Mouse (Mus musculus): ENCODE results near the gene S100a4. TPM values are rescaled to one million over a fixed set of nuclear protein-coding genes. Genes with fewer than 3 reads are reported as not detected.

S100a4 gene
- polyA plus RNA-seq, 1 experiment from 2014 or later: 0.34 TPM

DNA sequence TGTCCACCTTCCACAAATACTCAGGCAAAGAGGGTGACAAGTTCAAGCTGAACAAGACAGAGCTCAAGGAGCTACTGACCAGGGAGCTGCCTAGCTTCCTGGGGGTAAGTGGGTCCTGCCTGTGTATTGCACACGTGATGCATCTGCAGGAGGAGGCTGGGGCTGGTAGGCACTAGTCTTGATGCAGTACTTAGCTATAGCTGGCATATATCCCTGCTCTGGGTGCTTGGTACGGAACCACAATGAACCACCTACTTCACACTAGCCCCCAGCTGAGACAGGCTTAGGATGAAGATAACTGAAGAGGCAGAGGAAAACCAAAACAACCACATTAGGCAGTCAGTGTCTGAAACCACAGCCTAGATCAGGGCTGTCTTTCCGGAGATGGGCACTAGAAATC is 1.5 kb downstream of the S100a4 start:
- WGBS: 81% methylated on average over 3 of the region's 3 CpGs
- H3K36me3 ChIP-seq (ENCODE audit: control insufficient read depth, insufficient read depth, low read length): no peaks in the 10 kb centered on the region
- H3K27ac ChIP-seq (ENCODE audit: low read depth, low read length): no peak overlapping the region
- H3K9ac ChIP-seq (ENCODE audit: low read length): no peak overlapping the region
- no peak for DNase-seq (ENCODE audit: low spot score, missing footprints)
- H3K4me2 ChIP-seq: no peak overlapping the region
- no peak for ATAC-seq (ENCODE audit: low FRiP score)
- H3K4me1 ChIP-seq (ENCODE audit: control insufficient read depth, insufficient read depth, low read length): no peaks in the 10 kb centered on the region
- H3K9me3 ChIP-seq (ENCODE audit: control insufficient read depth, low read length): no peaks in the 10 kb centered on the region
- no peak overlapping the region for H3K4me3 ChIP-seq (ENCODE audit: low read depth, low read length)
- H3K27me3 ChIP-seq (ENCODE audit: control insufficient read depth, insufficient read depth, low read length): no peaks in the 10 kb centered on the region

- H3K27me3 ChIP-seq (ENCODE audit: control insufficient read depth, insufficient read depth, low read length): no peaks in the 10 kb centered on the region
- no peak overlapping the region for H3K27ac ChIP-seq (ENCODE audit: low read depth, low read length)
- no peak overlapping the region for H3K4me3 ChIP-seq (ENCODE audit: low read depth, low read length)
- H3K36me3 ChIP-seq (ENCODE audit: control insufficient read depth, insufficient read depth, low read length): no peaks in the 10 kb centered on the region
- no peak overlapping the region for H3K9ac ChIP-seq (ENCODE audit: low read length)
- H3K4me1 ChIP-seq (ENCODE audit: control insufficient read depth, insufficient read depth, low read length): no peaks in the 10 kb centered on the region
- no peaks in the 10 kb centered on the region for H3K9me3 ChIP-seq (ENCODE audit: control insufficient read depth, low read length)
- ATAC-seq (ENCODE audit: low FRiP score) (no peak), DNase-seq (ENCODE audit: low spot score, missing footprints) (peak; percentile 69)
- WGBS: 75% methylated on average over 2 of the region's 2 CpGs
- H3K4me2 ChIP-seq: no peak overlapping the region
Measured at GRCm38 (mm10) chr3:90605736-90606135, 2.2 kb downstream of the S100a4 start.

- H3K27me3 ChIP-seq (ENCODE audit: control insufficient read depth, insufficient read depth, low read length): no peaks in the 10 kb centered on the region
- no peak overlapping the region for H3K27ac ChIP-seq (ENCODE audit: low read depth, low read length)
- no peak overlapping the region for H3K4me3 ChIP-seq (ENCODE audit: low read depth, low read length)
- H3K4me1 ChIP-seq (ENCODE audit: control insufficient read depth, insufficient read depth, low read length): no peaks in the 10 kb centered on the region
- no peak overlapping the region for H3K9ac ChIP-seq (ENCODE audit: low read length)
- no peak overlapping the region for H3K4me2 ChIP-seq
- 78% methylated on average over 6 of the region's 6 CpGs for WGBS
- peak; percentile 79 for DNase-seq (ENCODE audit: low spot score, missing footprints)
- no peak for ATAC-seq (ENCODE audit: low FRiP score)
- H3K9me3 ChIP-seq (ENCODE audit: control insufficient read depth, low read length): no peaks in the 10 kb centered on the region
- H3K36me3 ChIP-seq (ENCODE audit: control insufficient read depth, insufficient read depth, low read length): no peaks in the 10 kb centered on the region
Measured at GRCm38 (mm10) chr3:90606185-90606584, 2.6 kb downstream of the S100a4 start.

DNA sequence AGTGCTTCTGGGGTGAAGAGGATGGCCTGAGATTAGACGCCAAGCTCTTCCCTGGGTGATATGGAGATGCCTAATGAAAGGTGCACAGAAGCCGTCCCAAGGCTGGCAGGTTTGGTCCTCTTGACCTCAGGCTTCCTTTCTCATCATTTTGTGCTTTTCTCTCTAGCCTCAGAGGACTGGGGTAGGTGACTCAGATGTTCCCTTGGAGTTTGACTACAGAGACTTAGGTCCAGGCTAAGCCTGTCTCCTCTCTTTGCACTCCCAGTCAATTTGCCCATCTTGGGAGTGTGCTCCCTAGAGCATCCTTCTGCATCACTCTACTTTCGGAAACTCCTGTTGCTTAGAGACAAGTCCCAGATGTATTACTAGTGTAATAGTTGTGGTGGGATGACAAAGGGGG is 3.8 kb downstream of the S100a4 start:
- Histone ChIP-seq H3K9ac (ENCODE audit: low read length) (no peak overlapping the region), H3K4me3 (ENCODE audit: low read depth, low read length) (no peak overlapping the region), H3K4me1 (ENCODE audit: control insufficient read depth, insufficient read depth, low read length) (no peaks in the 10 kb centered on the region), H3K27ac (ENCODE audit: low read depth, low read length) (no peak overlapping the region), H3K9me3 (ENCODE audit: control insufficient read depth, low read length) (no peaks in the 10 kb centered on the region), H3K27me3 (ENCODE audit: control insufficient read depth, insufficient read depth, low read length) (no peaks in the 10 kb centered on the region), H3K36me3 (ENCODE audit: control insufficient read depth, insufficient read depth, low read length) (no peaks in the 10 kb centered on the region), H3K4me2 (no peak overlapping the region)
- no peak for DNase-seq (ENCODE audit: low spot score, missing footprints)
- ATAC-seq (ENCODE audit: low FRiP score): no peak
- 80% methylated on average over 3 of the region's 3 CpGs for WGBS

DNA sequence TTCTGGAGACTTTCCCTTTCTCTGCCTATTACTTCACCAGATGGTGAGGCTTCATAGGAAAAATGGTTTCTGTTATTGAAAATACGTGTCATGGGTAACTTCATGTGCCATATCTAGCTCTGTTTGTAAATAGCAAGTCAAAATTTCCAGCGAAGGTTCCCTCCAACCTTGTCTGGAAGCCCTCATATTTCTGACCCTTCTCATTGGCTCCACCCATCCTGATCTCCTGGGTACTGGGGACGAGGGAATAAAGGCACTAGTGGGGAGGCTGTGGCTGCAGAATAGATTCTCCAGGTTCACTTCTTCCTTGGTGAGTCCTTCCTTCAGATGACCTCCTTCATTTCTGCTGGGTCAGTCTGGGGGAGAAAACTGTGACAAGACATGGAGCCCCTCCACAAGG is 4.7 kb downstream of the S100a4 start, which contains the start of gene S100a5:
Gene S100a5, plus strand, starts transcription at position 301 of the 400 bp plus-strand sequence.
- peaks cover 3% of the 10 kb centered on the region; the same call in 1 of the 2 replicates for H3K4me1 ChIP-seq (ENCODE audit: control insufficient read depth, insufficient read depth, low read length)
- WGBS: 53% methylated on average over 3 of the region's 3 CpGs
- no peaks in the 10 kb centered on the region for H3K36me3 ChIP-seq (ENCODE audit: control insufficient read depth, insufficient read depth, low read length)
- H3K4me3 ChIP-seq (ENCODE audit: low read depth, low read length): no peak within 1 kb of the TSS
- ATAC-seq (ENCODE audit: low FRiP score) (no peak), DNase-seq (ENCODE audit: low spot score, missing footprints) (peak; percentile 21)
- 0 out of 2 replicates have a peak, but pooled peaks cover 1% of the 10 kb centered on the region for H3K27me3 ChIP-seq (ENCODE audit: control insufficient read depth, insufficient read depth, low read length)
- H3K4me2 ChIP-seq: no peak within 1 kb of the TSS
- no peak within 1 kb of the TSS for H3K27ac ChIP-seq (ENCODE audit: low read depth, low read length)
- H3K9me3 ChIP-seq (ENCODE audit: control insufficient read depth, low read length): no peaks in the 10 kb centered on the region
- H3K9ac ChIP-seq (ENCODE audit: low read length): no peak within 1 kb of the TSS

GRCm38 (mm10) chr3:90609102-90609501 is 5.5 kb downstream of the S100a4 start:
- DNase-seq (ENCODE audit: low spot score, missing footprints) (peak; percentile 8), ATAC-seq (ENCODE audit: low FRiP score) (no peak)
- Histone ChIP-seq H3K9ac (ENCODE audit: low read length) (no peak overlapping the region), H3K27me3 (ENCODE audit: control insufficient read depth, insufficient read depth, low read length) (0 out of 2 replicates have a peak, but pooled peaks cover 2% of the 10 kb centered on the region), H3K36me3 (ENCODE audit: control insufficient read depth, insufficient read depth, low read length) (no peaks in the 10 kb centered on the region), H3K4me1 (ENCODE audit: control insufficient read depth, insufficient read depth, low read length) (peaks cover 4% of the 10 kb centered on the region; the same call in 1 of the 2 replicates), H3K27ac (ENCODE audit: low read depth, low read length) (no peak overlapping the region), H3K9me3 (ENCODE audit: control insufficient read depth, low read length) (no peaks in the 10 kb centered on the region), H3K4me2 (no peak overlapping the region), H3K4me3 (ENCODE audit: low read depth, low read length) (no peak overlapping the region)

DNA sequence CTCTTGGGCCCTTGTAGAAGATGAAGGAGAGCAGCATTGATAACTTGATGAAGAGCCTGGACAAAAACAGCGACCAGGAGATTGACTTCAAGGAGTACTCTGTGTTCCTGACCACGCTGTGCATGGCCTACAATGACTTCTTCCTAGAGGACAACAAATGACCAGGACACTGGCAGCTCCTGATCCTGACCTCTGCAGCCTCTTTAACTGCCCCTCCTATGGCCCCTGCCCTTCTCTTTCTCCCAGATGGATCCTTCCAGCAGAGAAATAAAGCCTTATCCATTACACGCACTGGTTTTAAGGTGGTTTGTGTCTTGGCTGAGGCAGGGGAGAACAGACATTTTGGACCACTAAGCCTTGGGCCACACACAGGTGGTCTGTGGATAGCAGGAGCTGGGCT is 7.9 kb downstream of the S100a4 start:
- Histone ChIP-seq H3K4me3 (ENCODE audit: low read depth, low read length) (no peak overlapping the region), H3K27me3 (ENCODE audit: control insufficient read depth, insufficient read depth, low read length) (0 out of 2 replicates have a peak, but pooled peaks cover 2% of the 10 kb centered on the region), H3K4me2 (no peak overlapping the region), H3K36me3 (ENCODE audit: control insufficient read depth, insufficient read depth, low read length) (no peaks in the 10 kb centered on the region), H3K4me1 (ENCODE audit: control insufficient read depth, insufficient read depth, low read length) (peaks cover 4% of the 10 kb centered on the region; the same call in 1 of the 2 replicates), H3K27ac (ENCODE audit: low read depth, low read length) (no peak overlapping the region), H3K9ac (ENCODE audit: low read length) (no peak overlapping the region), H3K9me3 (ENCODE audit: control insufficient read depth, low read length) (no peaks in the 10 kb centered on the region)
- ATAC-seq (ENCODE audit: low FRiP score): no peak
- WGBS: 88% methylated on average over 3 of the region's 3 CpGs
- DNase-seq (ENCODE audit: low spot score, missing footprints): peak; percentile 56

- Histone ChIP-seq H3K36me3 (ENCODE audit: control insufficient read depth, insufficient read depth, low read length) (no peaks in the 10 kb centered on the region), H3K27me3 (ENCODE audit: control insufficient read depth, insufficient read depth, low read length) (0 out of 2 replicates have a peak, but pooled peaks cover 2% of the 10 kb centered on the region), H3K4me1 (ENCODE audit: control insufficient read depth, insufficient read depth, low read length) (peaks cover 4% of the 10 kb centered on the region; the same call in 1 of the 2 replicates), H3K9me3 (ENCODE audit: control insufficient read depth, low read length) (no peaks in the 10 kb centered on the region), H3K27ac (ENCODE audit: low read depth, low read length) (no peak overlapping the region), H3K4me3 (ENCODE audit: low read depth, low read length) (no peak overlapping the region), H3K4me2 (no peak overlapping the region), H3K9ac (ENCODE audit: low read length) (no peak overlapping the region)
- DNase-seq (ENCODE audit: low spot score, missing footprints) (peak; percentile 69), ATAC-seq (ENCODE audit: low FRiP score) (no peak)
- 53% methylated on average over 4 of the region's 4 CpGs for WGBS
Measured at GRCm38 (mm10) chr3:90612061-90612460, 8.5 kb downstream of the S100a4 start.

DNA sequence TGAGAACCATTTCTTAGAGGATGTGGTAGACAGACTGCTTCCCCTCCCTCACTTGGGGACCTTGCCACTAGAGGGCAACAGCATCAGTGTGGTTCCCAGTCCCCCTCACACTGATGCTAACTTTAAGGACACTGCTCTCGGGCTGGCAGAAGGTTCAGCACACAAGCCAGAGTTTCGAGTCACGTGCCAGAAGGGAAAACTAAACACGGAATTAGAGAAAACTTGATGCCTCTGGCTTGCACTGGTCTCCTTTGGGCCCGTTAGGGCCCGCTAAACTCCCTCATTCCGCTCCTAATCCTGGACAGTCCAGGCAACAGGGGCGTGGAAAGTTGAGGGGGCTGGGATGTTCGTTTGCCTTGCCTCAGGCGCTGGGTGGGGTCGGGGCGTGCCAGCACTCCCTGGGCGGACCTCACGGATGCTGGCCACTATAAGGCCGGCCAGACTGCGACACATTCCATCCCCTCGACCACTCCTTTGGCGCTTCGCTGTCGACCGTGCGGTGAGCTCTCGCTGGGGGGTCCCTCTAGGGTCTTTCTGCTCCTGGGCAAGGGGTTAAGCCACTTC is 9.2 kb downstream of the S100a4 start, which contains the start of gene S100a6:
Gene S100a6, plus strand, starts transcription at position 155 of the 564 bp plus-strand sequence.
- Histone ChIP-seq H3K27ac (ENCODE audit: low read depth, low read length) (no peak within 1 kb of the TSS), H3K27me3 (ENCODE audit: control insufficient read depth, insufficient read depth, low read length) (0 out of 2 replicates have a peak, but pooled peaks cover 2% of the 10 kb centered on the region), H3K36me3 (ENCODE audit: control insufficient read depth, insufficient read depth, low read length) (no peaks in the 10 kb centered on the region), H3K4me1 (ENCODE audit: control insufficient read depth, insufficient read depth, low read length) (peaks cover 4% of the 10 kb centered on the region; the same call in 1 of the 2 replicates), H3K9ac (ENCODE audit: low read length) (peak within 1 kb of the TSS; percentile 56), H3K9me3 (ENCODE audit: control insufficient read depth, low read length) (no peaks in the 10 kb centered on the region), H3K4me2 (peak within 1 kb of the TSS; percentile 68), H3K4me3 (ENCODE audit: low read depth, low read length) (peak within 1 kb of the TSS; percentile 20)
- DNase-seq (ENCODE audit: low spot score, missing footprints): peak; percentile 92
- WGBS: under 1% methylated on average over 23 of the region's 23 CpGs
- peak; percentile 84 for ATAC-seq (ENCODE audit: low FRiP score)
